Mouse (Mus musculus): ENCODE data around the gene Srsf1.

- no peak for TF ChIP-seq CTCF (IDR thresholded peaks at IDR 0.05; ENCODE audit: borderline replicate concordance, insufficient read depth, low read depth, low read length)
- no peak for TF ChIP-seq POLR2A (IDR thresholded peaks at IDR 0.05; ENCODE audit: borderline replicate concordance, insufficient read depth, low read length)
Measured at GRCm38 (mm10) chr11:88012621-88013244, 34.4 kb upstream of the Srsf1 start.

All from cerebellum, adult 2 months (tissue).